In genomic region chr5:32853731-32854507, GRCm38 (mm10) we compare ENCODE assay signal across 8 mouse cellular contexts. TPM values are rescaled to one million over a fixed set of nuclear protein-coding genes. Genes with fewer than 3 reads are reported as not detected.
A peak's percentile ranks its signal among the peaks of the same experiment; 100 is the strongest.
DNase-seq lines count a peak whose midpoint lies in the region; ATAC-seq and TF ChIP-seq lines count a peak whose summit lies in the region.

TSS of gene Prr14l (minus strand) at chr5:32854256.

- peak; percentile 96 for DNase-seq in 3T3-L1 (ENCODE audit: low read depth, low spot score)
- DNase-seq in adrenal gland, postnatal 4 days (ENCODE audit: low spot score in 2 of 2) = peak; percentile 97 to 98
- peak; percentile 96 for DNase-seq in embryonic facial prominence, embryonic 14.5 days (ENCODE audit: low spot score)
- peak; percentile 99 to 100 for DNase-seq in heart, adult 2 months
- peak; percentile 97 to 99 for DNase-seq in kidney, adult 8-10 months
- DNase-seq in spleen, postnatal 10 days (ENCODE audit: low spot score in 2 of 2) = peak; percentile 99

- intact Hi-C loops in heart, adult 2 months (cut with DNase I) = loop anchor here (5.0 to 10.0 kb wide), 3 partner anchors 67 to 1612 kb away; partner anchors contain the start of genes Gm9970, Nrbp1, Pisd and Yes1

- no peak for TF ChIP-seq CTCF in heart, adult 2 months (IDR thresholded peaks at IDR 0.05)

- peak within 1 kb of the TSS; percentile 88 for H3K4me2 ChIP-seq in embryonic facial prominence, embryonic 14.5 days (ENCODE audit: low read depth, low read length)
- H3K4me2 ChIP-seq in limb, embryonic 13.5 days (replicated peaks) = peak within 1 kb of the TSS; percentile 83
- peak within 1 kb of the TSS; percentile 74 for H3K4me2 ChIP-seq in midbrain, embryonic 16.5 days (ENCODE audit: low read length)

- peak within 1 kb of the TSS; percentile 95 for H3K9ac ChIP-seq in embryonic facial prominence, embryonic 14.5 days (ENCODE audit: low read depth, low read length)
- H3K9ac ChIP-seq in heart, adult 2 months (ENCODE audit: low read depth, low read length) = peak within 1 kb of the TSS; percentile 94
- H3K9ac ChIP-seq in limb, embryonic 13.5 days = peak within 1 kb of the TSS; percentile 98
- peak within 1 kb of the TSS; percentile 74 for H3K9ac ChIP-seq in midbrain, embryonic 16.5 days (ENCODE audit: low read depth, low read length)

- H3K27ac ChIP-seq in embryonic facial prominence, embryonic 14.5 days (replicated peaks; ENCODE audit: low read depth, low read length) = peak within 1 kb of the TSS; percentile 79
- peak within 1 kb of the TSS; percentile 86 for H3K27ac ChIP-seq in heart, adult 2 months
- H3K27ac ChIP-seq in limb, embryonic 13.5 days = peak within 1 kb of the TSS; percentile 79
- peak within 1 kb of the TSS; percentile 76 for H3K27ac ChIP-seq in midbrain, embryonic 16.5 days (ENCODE audit: low read length)

- H3K4me1 ChIP-seq in embryonic facial prominence, embryonic 14.5 days (ENCODE audit: control insufficient read depth, insufficient read depth, low read length) = peaks cover 14% of the 10 kb centered on the region
- H3K4me1 ChIP-seq in heart, adult 2 months (ENCODE audit: control insufficient read depth, insufficient read depth, low read length) = peaks cover 3% of the 10 kb centered on the region
- H3K4me1 ChIP-seq in limb, embryonic 13.5 days = peaks cover 30% of the 10 kb centered on the region
- peaks cover 32% of the 10 kb centered on the region for H3K4me1 ChIP-seq in midbrain, embryonic 16.5 days (ENCODE audit: control insufficient read depth, insufficient read depth, low read length)

- ATAC-seq in embryonic facial prominence, embryonic 14.5 days (ENCODE audit: low read depth) = peak; percentile 97
- peak; percentile 96 for ATAC-seq in limb, embryonic 13.5 days (ENCODE audit: low FRiP score, low read depth)
- peak; percentile 95 for ATAC-seq in midbrain, embryonic 16.5 days

- H3K4me3 ChIP-seq in embryonic facial prominence, embryonic 14.5 days (ENCODE audit: low read depth, low read length) = peak within 1 kb of the TSS; percentile 90
- H3K4me3 ChIP-seq in heart, adult 2 months = peak within 1 kb of the TSS; percentile 85
- H3K4me3 ChIP-seq in limb, embryonic 13.5 days = peak within 1 kb of the TSS; percentile 98
- H3K4me3 ChIP-seq in midbrain, embryonic 16.5 days (ENCODE audit: low read depth, low read length) = peak within 1 kb of the TSS; percentile 54

- peaks cover 12% of the 10 kb centered on the region; the same call in 1 of the 2 replicates for H3K36me3 ChIP-seq in embryonic facial prominence, embryonic 14.5 days (ENCODE audit: control insufficient read depth, insufficient read depth, low read length)
- peaks cover 12% of the 10 kb centered on the region for H3K36me3 ChIP-seq in heart, adult 2 months (ENCODE audit: control insufficient read depth, insufficient read depth, low read length)
- H3K36me3 ChIP-seq in limb, embryonic 13.5 days = peaks cover 19% of the 10 kb centered on the region
- H3K36me3 ChIP-seq in midbrain, embryonic 16.5 days (ENCODE audit: control insufficient read depth, insufficient read depth, low read length) = no peaks in the 10 kb centered on the region

- 0 out of 2 replicates have a peak, but pooled peaks have one; percentile 40 for TF ChIP-seq EP300 in heart, adult 2 months (IDR thresholded peaks at IDR 0.05; ENCODE audit: insufficient read depth, low read depth, low read length)

- H3K9me3 ChIP-seq in embryonic facial prominence, embryonic 14.5 days (ENCODE audit: control insufficient read depth, low read length) = peaks cover 4% of the 10 kb centered on the region; the same call in 1 of the 2 replicates
- no peaks in the 10 kb centered on the region for H3K9me3 ChIP-seq in limb, embryonic 13.5 days
- H3K9me3 ChIP-seq in midbrain, embryonic 16.5 days (replicated peaks; ENCODE audit: control insufficient read depth, low read length, poor library complexity, severe bottlenecking) = no peaks in the 10 kb centered on the region

- no peaks in the 10 kb centered on the region for H3K27me3 ChIP-seq in embryonic facial prominence, embryonic 14.5 days (replicated peaks; ENCODE audit: control insufficient read depth, insufficient read depth, low read length)
- H3K27me3 ChIP-seq in heart, adult 2 months (ENCODE audit: control insufficient read depth, insufficient read depth, low read length) = no peaks in the 10 kb centered on the region
- H3K27me3 ChIP-seq in limb, embryonic 13.5 days = no peaks in the 10 kb centered on the region
- H3K27me3 ChIP-seq in midbrain, embryonic 16.5 days (ENCODE audit: control insufficient read depth, insufficient read depth, low read depth, low read length) = no peaks in the 10 kb centered on the region

- WGBS in embryonic facial prominence, embryonic 14.5 days = 1% methylated on average over 45 of the region's 51 CpGs
- under 1% methylated on average over 51 of the region's 51 CpGs for WGBS in heart, adult 2 months
- WGBS in limb, embryonic 13.5 days = under 1% methylated on average over 49 of the region's 51 CpGs
- WGBS in midbrain, embryonic 16.5 days = under 1% methylated on average over 46 of the region's 51 CpGs

- TF ChIP-seq POLR2A in heart, adult 2 months (IDR thresholded peaks at IDR 0.05; ENCODE audit: insufficient read depth, low read depth, low read length) = peak; percentile 77; the same call in 1 of the 2 replicates

- H3K79me2 ChIP-seq in heart, adult 2 months (replicated peaks; ENCODE audit: control insufficient read depth, insufficient read depth, low read length) = peaks cover 6% of the 10 kb centered on the region; the same call in 1 of the 2 replicates

RNA-seq across cellular contexts. Expression of gene Prr14l, which starts in this region (rescaled TPM):
- 10 to 100 TPM; 32.9 to 36.4 TPM for total RNA-seq in adrenal gland, postnatal 4 days (2021)
- 11.6 and 14.0 TPM in 2 replicates for polyA plus RNA-seq in embryonic facial prominence, embryonic 14.5 days (2014; fragmentation: Nextera tagmentation; extraction: Ambion mirVana)
- total RNA-seq in heart, adult 2 months (2021) = 1 to 10 TPM; 6.0 to 6.3 TPM
- 3.4 and 4.0 TPM in 2 replicates for polyA plus RNA-seq in heart, adult 2 months (2012; rRNA removed)
- polyA plus RNA-seq in limb, embryonic 13.5 days (2015; fragmentation: Nextera tagmentation; extraction: Ambion mirVana) = 12.2 and 13.3 TPM in 2 replicates
- 8.7 and 14.7 TPM in 2 replicates for polyA plus RNA-seq in midbrain, embryonic 16.5 days (2015; fragmentation: Nextera tagmentation; extraction: Ambion mirVana)

Comparison
In these comparisons a context has a peak if more than half of its experiments do, and no peak if none do; other contexts are left out.
1. Peak in every context shown above with its lines: DNase-seq, ATAC-seq, H3K4me3 ChIP-seq and H3K27ac ChIP-seq.
2. RNA of gene Prr14l (total RNA-seq): 32.9 to 36.4 TPM in adrenal gland, postnatal 4 days; 6.0 to 6.3 TPM in heart, adult 2 months; every median in the first group is over 4 times any median in the second.